Mouse (Mus musculus) embryo, embryonic 10 days (tissue): ENCODE measurements around the gene Btn2a2.

Experiments
- DNase-seq: peaks from one replicate; pipeline ENCODE4 v3.0.0-alpha.2; 2015; ENCODE audit warnings: low spot score

Gene Btn2a2

GRCm38 (mm10) chr13:23488400-23489322 is at the start of gene Btn2a2:
Btn2a2 (minus strand) TSS chr13:23488857.
- DNase-seq, result peak; percentile 89

- DNase-seq, result no peak
Observed at GRCm38 (mm10) chr13:23538249-23538648, 49.6 kb upstream of the Btn2a2 start.

DNA sequence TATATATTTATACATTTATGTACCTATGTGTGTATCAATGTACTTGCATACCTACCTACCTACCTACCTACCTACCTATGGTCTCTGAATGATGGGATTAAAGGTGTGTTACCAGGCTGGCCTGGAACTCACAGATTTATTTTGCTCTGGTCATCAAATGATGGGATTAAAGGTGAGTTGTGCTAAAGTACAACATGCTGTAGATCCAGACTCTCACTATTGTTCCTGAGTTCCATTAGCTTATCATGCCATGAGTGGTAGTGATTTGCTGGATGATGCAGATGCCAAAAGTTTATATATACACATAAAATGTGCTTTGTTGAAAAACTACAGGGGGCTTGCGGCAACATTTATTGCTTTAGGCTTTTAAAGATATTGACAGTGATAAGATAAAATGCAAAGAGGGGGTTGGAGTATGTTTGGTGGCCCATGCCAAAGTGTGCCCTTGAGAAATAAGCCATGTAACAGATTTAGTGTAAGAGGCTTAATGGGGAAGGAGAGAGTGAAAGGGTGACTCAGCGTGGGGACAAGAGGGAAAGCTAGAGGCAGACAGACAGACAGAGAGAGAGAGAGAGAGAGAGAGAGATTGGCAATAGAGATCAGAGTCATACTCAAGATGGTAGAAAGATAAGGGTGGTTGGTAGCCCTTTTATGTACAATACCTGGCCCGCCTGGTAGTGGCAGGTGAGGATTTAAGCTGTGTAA is 48.5 kb upstream of the Btn2a2 start:
- no peak for DNase-seq

DNA sequence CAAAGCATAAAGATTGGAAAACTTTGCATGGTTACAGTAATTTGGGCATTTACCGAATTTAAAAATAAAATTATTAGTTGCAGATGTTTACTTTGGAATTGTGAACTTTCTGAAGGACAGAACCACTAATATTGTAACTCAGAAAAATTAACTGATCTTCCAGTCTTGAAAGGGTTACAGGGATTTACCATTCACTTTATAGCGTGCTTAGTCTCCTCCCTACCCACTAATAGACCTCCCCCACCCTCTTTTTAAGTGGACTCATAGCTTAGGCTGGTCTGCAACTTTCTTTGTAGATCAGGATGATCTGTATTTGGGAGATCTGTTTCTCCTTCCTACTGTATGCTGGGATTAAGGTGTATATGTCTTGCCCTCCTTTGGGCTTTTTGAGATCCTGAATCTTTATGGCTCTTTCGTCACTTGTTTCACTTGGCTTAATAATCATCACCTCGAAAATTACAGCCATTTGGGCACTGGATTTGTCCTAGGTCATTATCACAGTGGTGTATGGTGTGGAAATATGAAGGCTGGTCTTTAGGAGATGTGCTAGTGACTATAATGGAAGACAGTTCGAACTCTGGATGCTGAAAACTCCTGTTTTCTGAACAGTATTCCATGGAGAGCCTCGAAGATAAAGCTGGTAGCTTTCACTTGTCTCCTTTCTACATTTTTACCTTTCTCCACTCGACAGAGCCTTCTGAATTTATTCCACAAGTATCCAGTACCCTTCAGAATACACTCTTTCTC is 47.6 kb upstream of the Btn2a2 start:
- DNase-seq, result no peak

DNA sequence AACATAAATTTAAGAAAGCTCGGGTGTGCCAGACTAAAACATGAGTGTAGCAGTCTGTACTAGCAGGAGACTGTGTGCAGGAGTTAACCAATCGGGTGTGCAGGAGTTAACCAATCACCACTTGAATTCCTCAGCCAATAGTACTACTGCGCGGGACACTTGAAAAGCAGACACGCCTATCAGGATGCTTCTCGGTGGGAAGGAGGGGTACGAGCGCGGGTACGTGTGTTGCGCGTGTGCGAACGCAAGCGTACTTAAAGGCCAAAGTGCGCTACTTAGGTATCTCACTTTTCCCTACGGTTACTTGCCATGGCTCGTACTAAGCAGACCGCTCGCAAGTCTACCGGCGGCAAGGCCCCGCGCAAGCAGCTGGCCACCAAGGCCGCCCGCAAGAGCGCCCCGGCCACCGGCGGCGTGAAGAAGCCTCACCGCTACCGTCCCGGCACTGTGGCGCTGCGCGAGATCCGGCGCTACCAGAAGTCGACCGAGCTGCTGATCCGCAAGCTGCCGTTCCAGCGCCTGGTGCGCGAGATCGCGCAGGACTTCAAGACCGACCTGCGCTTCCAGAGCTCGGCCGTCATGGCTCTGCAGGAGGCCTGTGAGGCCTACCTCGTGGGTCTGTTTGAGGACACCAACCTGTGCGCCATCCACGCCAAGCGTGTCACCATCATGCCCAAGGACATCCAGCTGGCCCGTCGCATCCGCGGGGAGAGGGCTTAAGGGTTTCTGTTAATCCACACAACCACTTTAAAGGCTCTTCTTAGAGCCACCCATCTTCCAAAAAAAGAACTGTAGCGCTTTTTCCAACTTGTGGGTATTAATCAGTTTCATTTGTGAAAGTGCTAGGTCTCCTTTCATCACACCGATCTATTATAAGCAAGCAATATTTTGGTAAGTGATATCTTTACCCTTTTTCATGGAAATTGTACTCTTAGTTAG is 46.7 kb upstream of the Btn2a2 start, which contains the start of gene Hist1h3g:
Gene Hist1h3g (plus strand): TSS at position 286 of the 939 bp plus-strand sequence.
- peak; percentile 99 for DNase-seq

GRCm38 (mm10) chr13:23534368-23535131 is 45.9 kb upstream of the Btn2a2 start:
- DNase-seq, result peak; percentile 72

DNA sequence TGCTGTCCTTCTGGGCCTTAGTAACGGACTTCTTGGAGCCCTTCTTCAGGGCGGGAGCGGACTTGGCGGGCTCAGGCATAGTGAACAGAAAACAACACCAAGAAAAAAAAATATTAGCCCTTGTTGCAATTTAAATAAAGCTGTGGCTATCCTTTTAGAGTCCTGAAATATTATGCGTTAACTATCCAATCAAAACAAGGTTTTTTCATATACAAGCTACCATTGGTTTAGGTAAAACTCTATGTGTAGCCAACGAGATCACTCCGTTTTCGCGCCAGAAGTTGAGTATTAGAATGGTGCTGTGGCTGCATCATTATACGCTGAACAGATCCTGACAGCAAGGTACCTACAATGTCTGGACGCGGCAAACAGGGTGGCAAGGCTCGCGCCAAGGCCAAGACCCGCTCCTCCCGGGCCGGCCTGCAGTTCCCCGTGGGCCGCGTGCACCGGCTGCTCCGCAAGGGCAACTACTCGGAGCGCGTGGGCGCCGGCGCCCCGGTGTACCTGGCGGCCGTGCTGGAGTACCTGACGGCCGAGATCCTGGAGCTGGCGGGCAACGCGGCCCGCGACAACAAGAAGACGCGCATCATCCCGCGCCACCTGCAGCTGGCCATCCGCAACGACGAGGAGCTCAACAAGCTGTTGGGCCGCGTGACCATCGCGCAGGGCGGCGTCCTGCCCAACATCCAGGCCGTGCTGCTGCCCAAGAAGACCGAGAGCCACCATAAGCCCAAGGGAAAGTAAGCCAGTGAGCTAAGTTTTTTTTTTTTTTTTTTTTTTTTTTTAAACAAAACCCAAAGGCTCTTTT is 45.1 kb upstream of the Btn2a2 start, which contains the start of gene Hist1h2af:
Gene Hist1h2af (plus strand): TSS at position 347 of the 808 bp plus-strand sequence.
- peak; percentile 96 for DNase-seq

- DNase-seq, result peak; percentile 59
Observed at GRCm38 (mm10) chr13:23532262-23533075, 43.8 kb upstream of the Btn2a2 start.

DNA sequence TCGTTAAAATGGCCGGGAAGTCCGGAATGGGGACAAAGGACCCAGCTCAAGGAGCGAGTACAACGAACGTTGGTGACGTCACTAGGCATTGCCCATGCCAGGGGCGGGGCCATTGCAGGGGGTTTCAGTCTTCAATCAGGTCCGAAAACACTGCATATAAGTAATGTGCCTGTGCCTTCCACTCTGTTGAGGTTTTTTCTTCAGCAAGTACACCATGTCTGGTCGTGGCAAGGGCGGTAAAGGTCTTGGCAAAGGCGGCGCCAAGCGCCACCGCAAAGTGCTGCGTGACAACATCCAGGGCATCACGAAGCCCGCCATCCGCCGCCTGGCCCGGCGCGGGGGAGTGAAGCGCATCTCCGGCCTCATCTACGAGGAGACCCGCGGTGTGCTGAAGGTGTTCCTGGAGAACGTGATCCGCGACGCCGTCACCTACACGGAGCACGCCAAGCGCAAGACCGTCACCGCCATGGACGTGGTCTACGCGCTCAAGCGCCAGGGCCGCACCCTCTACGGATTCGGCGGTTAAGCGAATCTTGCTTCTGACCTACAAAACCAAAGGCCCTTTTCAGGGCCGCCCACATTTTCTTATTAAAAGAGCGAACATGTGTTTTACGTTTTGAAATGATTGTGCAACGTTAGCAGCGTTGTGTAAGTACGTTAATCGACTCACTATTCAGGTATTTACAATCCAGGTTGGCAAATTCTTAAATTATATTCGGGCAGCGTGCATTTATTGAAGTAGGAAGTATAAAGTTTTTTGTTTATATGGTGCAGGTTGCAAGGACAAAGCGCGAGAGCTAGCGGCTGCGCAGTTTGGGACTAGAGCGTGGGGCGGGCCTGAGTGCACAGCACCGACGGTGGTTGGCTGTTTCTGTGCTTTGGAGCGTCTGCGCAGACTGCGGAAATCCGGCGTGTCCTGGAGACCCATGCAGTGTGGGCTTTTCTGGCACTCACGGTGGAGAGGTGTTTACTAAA is 42.5 kb upstream of the Btn2a2 start, which contains the start of gene Hist1h4h:
Gene Hist1h4h (plus strand): TSS at position 150 of the 975 bp plus-strand sequence.
- peak; percentile 98 for DNase-seq

DNA sequence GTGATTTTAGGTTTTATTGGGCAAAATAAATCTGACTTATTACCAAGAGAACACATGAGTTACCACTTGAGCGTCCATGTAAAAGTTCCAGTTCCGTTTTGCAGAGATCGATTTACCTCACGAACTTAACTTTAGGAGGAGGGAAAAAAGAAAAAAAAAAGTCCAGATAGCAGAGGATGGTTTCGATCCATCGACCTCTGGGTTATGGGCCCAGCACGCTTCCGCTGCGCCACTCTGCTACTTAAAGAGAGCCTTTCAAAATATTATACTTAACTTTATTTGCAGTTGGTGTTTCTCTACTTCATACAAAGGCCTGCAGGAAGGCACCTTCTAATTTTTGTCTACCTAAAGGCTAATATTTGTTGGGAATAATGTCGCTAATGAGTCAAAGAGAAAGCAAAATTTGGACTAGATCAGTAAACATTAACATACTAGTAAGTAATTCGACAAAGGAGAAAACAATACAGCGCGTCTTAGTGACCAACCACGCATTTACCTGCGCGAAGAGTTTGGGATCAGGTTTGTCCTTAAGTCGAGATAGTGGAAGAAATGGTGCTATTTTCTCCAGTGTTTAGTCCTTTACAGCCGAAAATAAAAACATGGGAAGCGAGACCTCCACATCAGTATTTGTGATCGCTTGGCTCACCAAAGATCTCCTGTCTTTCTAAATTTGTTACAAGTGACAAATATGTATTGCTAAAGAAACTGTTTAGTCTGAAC is 41.7 kb upstream of the Btn2a2 start:
- DNase-seq, result peak; percentile 50

GRCm38 (mm10) chr13:23529480-23530165 is 41.0 kb upstream of the Btn2a2 start:
- DNase-seq, result peak; percentile 2

GRCm38 (mm10) chr13:23529005-23529404 is 40.3 kb upstream of the Btn2a2 start:
- peak; percentile 46 for DNase-seq

DNA sequence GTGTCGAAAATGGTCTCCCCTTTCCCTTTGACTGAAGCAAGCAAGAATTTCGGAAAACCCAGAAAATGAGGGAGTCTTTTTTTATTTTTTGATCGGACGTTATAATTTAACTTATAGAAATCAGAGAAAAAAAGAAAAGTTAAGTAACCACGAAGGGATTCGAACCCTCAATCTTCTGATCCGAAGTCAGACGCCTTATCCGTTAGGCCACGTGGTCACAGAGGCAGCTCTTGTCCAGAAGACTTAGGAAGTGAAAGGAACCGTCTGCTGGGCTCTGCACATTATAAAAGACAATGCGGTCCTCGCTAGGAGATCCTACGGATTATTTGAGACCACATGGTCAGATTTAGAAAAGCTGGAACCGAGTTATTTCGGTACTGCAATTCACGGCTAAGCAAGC is 37.7 kb upstream of the Btn2a2 start:
- peak; percentile 95 for DNase-seq

DNA sequence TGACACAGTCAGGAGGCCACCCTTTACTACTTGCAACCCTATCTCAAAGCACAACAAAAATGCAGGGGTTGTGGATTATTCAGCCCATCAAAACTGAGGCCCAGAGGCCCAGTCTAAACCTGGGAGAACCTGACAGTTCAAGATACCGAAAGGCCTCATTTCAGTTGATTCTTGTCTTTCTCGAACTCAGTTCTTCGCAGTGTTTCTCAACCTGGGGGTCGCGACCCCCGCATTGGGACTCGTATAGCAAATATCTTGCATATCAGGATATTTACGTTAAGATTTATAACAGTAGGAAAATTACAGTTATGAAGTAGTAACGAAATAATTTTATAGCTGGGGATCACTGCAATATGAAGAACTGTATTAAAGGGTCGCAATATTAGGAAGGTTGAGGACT is 37.2 kb upstream of the Btn2a2 start:
- DNase-seq, result peak; percentile 69

GRCm38 (mm10) chr13:23524654-23525053 is 36.0 kb upstream of the Btn2a2 start:
- peak; percentile 91 for DNase-seq

DNA sequence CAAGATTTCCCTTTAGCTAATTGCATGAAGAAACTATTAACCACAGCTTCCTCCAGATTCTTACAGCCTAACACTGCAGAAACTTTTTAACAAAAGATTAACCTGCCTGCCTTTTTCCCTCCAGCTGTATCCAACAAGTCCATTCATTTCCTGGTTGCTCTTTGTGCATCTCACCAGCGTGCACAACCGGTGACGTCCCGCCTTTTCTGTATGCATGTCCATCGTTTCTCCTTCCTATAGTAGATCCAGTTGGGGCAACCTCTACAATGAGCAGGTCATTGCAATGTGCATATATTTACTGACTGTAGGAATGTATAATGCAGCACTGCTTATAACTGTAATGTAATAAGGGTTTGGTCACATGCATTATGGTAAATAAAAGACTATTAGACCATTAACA is 35.3 kb upstream of the Btn2a2 start:
- peak; percentile 2 for DNase-seq
